11 mouse cellular contexts compared by ENCODE assay signal in genomic region chr1:182055122-182055521, GRCm38 (mm10). TPM values are rescaled to one million over a fixed set of nuclear protein-coding genes. Genes with fewer than 3 reads are reported as not detected.
DNase-seq lines count a peak whose midpoint lies in the region; ATAC-seq lines count a peak whose summit lies in the region.
"Had no signal": no experiment of that assay in that cellular context is flagged by ENCODE, and none has a peak within 500 bp of the region (broad histone marks: within the 10 kb centered on the region; RNA-seq: fewer than 3 reads in every experiment).

No protein-coding gene starts in this region.

- H3K27me3 ChIP-seq in hindbrain, embryonic 13.5 days: no peaks in the 10 kb centered on the region
- no peaks in the 10 kb centered on the region for H3K27me3 ChIP-seq in hindbrain, embryonic 12.5 days
- H3K27me3 ChIP-seq in embryonic facial prominence, embryonic 10.5 days (replicated peaks; ENCODE audit: low read depth, poor library complexity, severe bottlenecking): no peaks in the 10 kb centered on the region
- no peaks in the 10 kb centered on the region for H3K27me3 ChIP-seq in limb, embryonic 15.5 days
- H3K27me3 ChIP-seq: CH12.LX had no signal

- H3K4me2 ChIP-seq in hindbrain, embryonic 13.5 days: no peak overlapping the region
- no peak overlapping the region for H3K4me2 ChIP-seq in hindbrain, embryonic 12.5 days (replicated peaks)
- H3K4me2 ChIP-seq in limb, embryonic 15.5 days: no peak overlapping the region

- H3K36me3 ChIP-seq in hindbrain, embryonic 13.5 days: no peaks in the 10 kb centered on the region
- no peaks in the 10 kb centered on the region for H3K36me3 ChIP-seq in hindbrain, embryonic 12.5 days
- H3K36me3 ChIP-seq in embryonic facial prominence, embryonic 10.5 days (replicated peaks): no peaks in the 10 kb centered on the region
- H3K36me3 ChIP-seq in limb, embryonic 15.5 days: no peaks in the 10 kb centered on the region

- no peak for ATAC-seq in hindbrain, embryonic 13.5 days (ENCODE audit: low FRiP score)
- ATAC-seq in hindbrain, embryonic 12.5 days (ENCODE audit: low FRiP score): no peak
- no peak for ATAC-seq in limb, embryonic 15.5 days (ENCODE audit: insufficient number of reproducible peaks, low FRiP score, low TSS enrichment, low read depth)
- ATAC-seq in granulocyte monocyte progenitor cell, adult 5-6 weeks (replicated peaks; ENCODE audit: poor library complexity, severe bottlenecking): no peak
- ATAC-seq in monocyte, adult 5-6 weeks (replicated peaks; ENCODE audit: insufficient number of reproducible peaks, low FRiP score, low TSS enrichment, poor library complexity, severe bottlenecking): no peak

- peak overlapping the region; percentile 35; the same call in 1 of the 2 replicates for H3K27ac ChIP-seq in hindbrain, embryonic 13.5 days
- no peak overlapping the region for H3K27ac ChIP-seq in hindbrain, embryonic 12.5 days
- peak overlapping the region; percentile 63 for H3K27ac ChIP-seq in embryonic facial prominence, embryonic 10.5 days (replicated peaks)
- 0 out of 2 replicates have a peak overlapping the region, but pooled peaks have one; percentile 35 for H3K27ac ChIP-seq in limb, embryonic 15.5 days

- no peaks in the 10 kb centered on the region for H3K9me3 ChIP-seq in hindbrain, embryonic 13.5 days
- no peaks in the 10 kb centered on the region for H3K9me3 ChIP-seq in hindbrain, embryonic 12.5 days (replicated peaks)
- H3K9me3 ChIP-seq in embryonic facial prominence, embryonic 10.5 days: no peaks in the 10 kb centered on the region
- H3K9me3 ChIP-seq in limb, embryonic 15.5 days: no peaks in the 10 kb centered on the region

- WGBS in hindbrain, embryonic 13.5 days: 55% methylated on average over 9 of the region's 9 CpGs
- 49% methylated on average over 9 of the region's 9 CpGs for WGBS in hindbrain, embryonic 12.5 days
- WGBS in embryonic facial prominence, embryonic 10.5 days: 42% methylated on average over 9 of the region's 9 CpGs
- 36% methylated on average over 9 of the region's 9 CpGs for WGBS in limb, embryonic 15.5 days

- no peak overlapping the region for H3K4me3 ChIP-seq in hindbrain, embryonic 13.5 days
- no peak overlapping the region for H3K4me3 ChIP-seq in hindbrain, embryonic 12.5 days
- no peak overlapping the region for H3K4me3 ChIP-seq in embryonic facial prominence, embryonic 10.5 days
- no peak overlapping the region for H3K4me3 ChIP-seq in limb, embryonic 15.5 days

- peak; percentile 82 for DNase-seq in ZHBTc4 (ENCODE audit: low read depth, low spot score)
- peak; percentile 26 for DNase-seq in embryonic facial prominence, embryonic 10.5 days (ENCODE audit: low spot score)
- no peak for DNase-seq in layer of hippocampus, postnatal 10 days (ENCODE audit: low spot score in 2 of 2)
- DNase-seq: lung, adult 18-20 months; thymus, postnatal 25 days had no signal

- H3K4me1 ChIP-seq in hindbrain, embryonic 13.5 days (replicated peaks): peaks cover 8% of the 10 kb centered on the region
- H3K4me1 ChIP-seq in hindbrain, embryonic 12.5 days: peaks cover 5% of the 10 kb centered on the region; the same call in 1 of the 2 replicates
- H3K4me1 ChIP-seq in embryonic facial prominence, embryonic 10.5 days: peaks cover 29% of the 10 kb centered on the region
- H3K4me1 ChIP-seq in limb, embryonic 15.5 days: peaks cover 14% of the 10 kb centered on the region

- H3K9ac ChIP-seq in hindbrain, embryonic 13.5 days: no peak overlapping the region
- H3K9ac ChIP-seq in hindbrain, embryonic 12.5 days: no peak overlapping the region
- no peak overlapping the region for H3K9ac ChIP-seq in limb, embryonic 15.5 days

RNA-seq across cellular contexts. Expression of gene Enah, which starts 35.3 kb away (rescaled TPM):
- 35.3 and 37.9 TPM in 2 replicates for polyA plus RNA-seq in hindbrain, embryonic 13.5 days (2015; fragmentation: Nextera tagmentation; extraction: Ambion mirVana)
- polyA plus RNA-seq in hindbrain, embryonic 12.5 days (2016; fragmentation: Nextera tagmentation; extraction: Ambion mirVana): 42.0 and 45.9 TPM in 2 replicates
- 30.4 and 30.6 TPM in 2 replicates for polyA plus RNA-seq in embryonic facial prominence, embryonic 10.5 days (2016; fragmentation: Nextera tagmentation; extraction: Ambion mirVana)
- polyA plus RNA-seq in limb, embryonic 15.5 days (2015; fragmentation: Nextera tagmentation; extraction: Ambion mirVana): 17.3 and 20.8 TPM in 2 replicates
- total RNA-seq in layer of hippocampus, postnatal 10 days (2021): 100 to 1,000 TPM; 173 to 184 TPM
- total RNA-seq in granulocyte monocyte progenitor cell, adult 5-6 weeks (2014; fragmentation: Nextera tagmentation): 3.4 and 3.6 TPM in 2 replicates
- 1.2 and 1.8 TPM in 2 replicates for total RNA-seq in granulocyte monocyte progenitor cell, adult 5-6 weeks (2017)
- 0.11 to 0.39 TPM in 2 of 3 replicates, not detected in the other for total RNA-seq in monocyte, adult 5-6 weeks (2017)

Comparison
In these comparisons a context has a peak if more than half of its experiments do, and no peak if none do; other contexts are left out.
1. DNase-seq: peak in ZHBTc4 (single experiment) and embryonic facial prominence, embryonic 10.5 days (single experiment); none in layer of hippocampus, postnatal 10 days (0 of 2).